Mouse (Mus musculus) midbrain, embryonic 13.5 days (tissue): ENCODE results near the gene Ap3s2. TPM values are rescaled to one million over a fixed set of nuclear protein-coding genes. Genes with fewer than 3 reads are reported as not detected.

Source experiments
- ATAC-seq: fragments of 200-750 bp; cut with Nextera tagmentation; 2 replicates; pipeline ENCODE4 v1.8.0; 2017; ENCODE audit warnings: mild to moderate bottlenecking, moderate TSS enrichment, moderate library complexity
- H3K27ac ChIP-seq: fragments of 300-500 bp; sonication (generic); 2 replicates; pipeline ENCODE4 v1.5.1; 2015; ENCODE audit warnings: inconsistent platforms, mild to moderate bottlenecking, moderate library complexity
- H3K27me3 ChIP-seq: fragments of 300-500 bp; sonication (generic); 2 replicates; pipeline ENCODE4 v1.6.1; 2015; ENCODE audit warnings: mild to moderate bottlenecking, inconsistent platforms
- H3K36me3 ChIP-seq: fragments of 300-500 bp; sonication (generic); 2 replicates; pipeline ENCODE4 v1.6.1; 2015; ENCODE audit warnings: mild to moderate bottlenecking, inconsistent platforms
- H3K4me1 ChIP-seq: fragments of 300-500 bp; sonication (generic); replicated peaks from 2 replicates; pipeline ENCODE4 v1.6.1; 2015; ENCODE audit warnings: inconsistent platforms
- H3K4me2 ChIP-seq: fragments of 300-500 bp; sonication (generic); replicated peaks from 2 replicates; pipeline ENCODE4 v1.6.1; 2015; ENCODE audit warnings: moderate library complexity, mild to moderate bottlenecking, inconsistent platforms
- H3K4me3 ChIP-seq: fragments of 300-500 bp; sonication (generic); replicated peaks from 2 replicates; pipeline ENCODE4 v1.5.1; 2015; ENCODE audit warnings: mild to moderate bottlenecking, inconsistent platforms
- H3K9ac ChIP-seq: fragments of 300-500 bp; sonication (generic); replicated peaks from 2 replicates; pipeline ENCODE4 v1.6.1; 2015; ENCODE audit warnings: mild to moderate bottlenecking, inconsistent platforms
- H3K9me3 ChIP-seq: fragments of 300-500 bp; sonication (generic); 2 replicates; pipeline ENCODE4 v1.6.1; 2016; ENCODE audit warnings: mild to moderate bottlenecking, inconsistent platforms
- WGBS: fragments of 180-500 bp; shearing (Covaris S2); methylation state at CpG from one replicate; pipeline ENCODE4 v1.1.7; 2015; 5-methylcytosine and 5-hydroxymethylcytosine counted together
- polyA plus RNA-seq: library from polyadenylated mRNA; unstranded; fragments of >200 nt; fragmentation: Nextera tagmentation; extraction: Ambion mirVana; gene quantifications from 2 replicates; pipeline ENCODE4 v1.2.1, GENCODE M21; 2015

Ap3s2 gene
- polyA plus RNA-seq, 1 experiment from 2014 or later: 51.8 TPM

- Histone ChIP-seq H3K27me3 (peaks cover 2% of the 10 kb centered on the region; the same call in 1 of the 2 replicates), H3K36me3 (no peaks in the 10 kb centered on the region), H3K9ac (no peak overlapping the region), H3K27ac (no peak overlapping the region), H3K9me3 (no peaks in the 10 kb centered on the region), H3K4me2 (no peak overlapping the region), H3K4me3 (no peak overlapping the region), H3K4me1 (no peaks in the 10 kb centered on the region)
- no peak for ATAC-seq
- WGBS: 76% methylated on average over 9 of the region's 9 CpGs
Measured at GRCm38 (mm10) chr7:79858956-79859630, 61.4 kb downstream of the Ap3s2 start.

DNA sequence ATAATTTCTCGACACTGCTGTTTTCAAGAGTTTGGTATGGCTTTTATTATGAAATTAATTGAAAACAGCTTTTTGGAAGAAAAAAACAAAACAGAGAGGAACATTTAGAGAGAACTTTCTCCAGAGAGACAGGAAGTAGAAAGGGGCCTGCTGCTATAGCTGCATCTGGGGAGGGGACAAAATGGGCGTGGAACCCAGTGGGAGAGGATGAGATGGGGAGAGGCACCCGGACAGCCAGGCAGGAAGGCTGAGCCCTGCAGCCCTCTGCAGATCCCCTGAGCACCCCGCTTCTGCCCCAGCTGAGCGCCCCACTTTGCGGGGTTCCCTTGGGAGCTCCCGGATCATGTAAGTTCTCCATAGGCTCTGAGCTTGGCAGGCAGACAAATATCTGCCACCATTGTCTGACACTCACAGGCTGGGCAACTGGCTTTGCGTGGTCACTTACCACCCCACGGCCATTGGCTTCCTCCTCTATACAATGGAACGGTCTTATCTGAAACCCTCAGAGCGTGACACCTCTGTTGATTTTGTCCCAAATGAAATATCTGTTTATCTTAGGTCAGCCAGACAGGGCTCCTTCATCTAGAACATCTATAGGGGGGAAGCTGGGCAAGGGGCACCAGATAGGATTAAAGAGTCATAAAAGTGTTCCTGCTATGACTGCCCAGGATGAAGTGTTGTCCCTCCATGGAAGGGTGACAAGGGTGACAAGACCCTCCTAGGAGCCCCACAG, 62.1 kb downstream of the Ap3s2 start:
- no peaks in the 10 kb centered on the region for H3K36me3 ChIP-seq
- H3K4me2 ChIP-seq: no peak overlapping the region
- H3K9ac ChIP-seq: no peak overlapping the region
- 66% methylated on average over 11 of the region's 11 CpGs for WGBS
- no peak overlapping the region for H3K4me3 ChIP-seq
- no peak for ATAC-seq
- no peaks in the 10 kb centered on the region for H3K9me3 ChIP-seq
- H3K4me1 ChIP-seq: no peaks in the 10 kb centered on the region
- H3K27me3 ChIP-seq: peaks cover 2% of the 10 kb centered on the region; the same call in 1 of the 2 replicates
- H3K27ac ChIP-seq: no peak overlapping the region

- 88% methylated on average over 4 of the region's 4 CpGs for WGBS
- no peaks in the 10 kb centered on the region for H3K36me3 ChIP-seq
Measured at GRCm38 (mm10) chr7:79856305-79856704, 64.1 kb downstream of the Ap3s2 start.

GRCm38 (mm10) chr7:79847456-79848451, 72.7 kb downstream of the Ap3s2 start:
- 12% methylated on average over 52 of the region's 53 CpGs for WGBS
- Histone ChIP-seq H3K27ac (no peak overlapping the region), H3K36me3 (no peaks in the 10 kb centered on the region), H3K4me1 (peaks cover 8% of the 10 kb centered on the region), H3K9ac (peak overlapping the region; percentile 48; the same call in 1 of the 2 replicates), H3K4me2 (peak overlapping the region; percentile 55), H3K4me3 (peak overlapping the region; percentile 34), H3K9me3 (no peaks in the 10 kb centered on the region), H3K27me3 (peaks cover 34% of the 10 kb centered on the region)
- ATAC-seq: no peak

More at GRCm38 (mm10) chr7:79856305-79856704, 64.1 kb downstream of the Ap3s2 start:
- H3K27me3 ChIP-seq: peaks cover 2% of the 10 kb centered on the region; the same call in 1 of the 2 replicates
- H3K9ac ChIP-seq: no peak overlapping the region
- no peaks in the 10 kb centered on the region for H3K9me3 ChIP-seq
- no peak overlapping the region for H3K4me2 ChIP-seq
- no peak overlapping the region for H3K4me3 ChIP-seq
- no peaks in the 10 kb centered on the region for H3K4me1 ChIP-seq
- no peak for ATAC-seq
- no peak overlapping the region for H3K27ac ChIP-seq

DNA sequence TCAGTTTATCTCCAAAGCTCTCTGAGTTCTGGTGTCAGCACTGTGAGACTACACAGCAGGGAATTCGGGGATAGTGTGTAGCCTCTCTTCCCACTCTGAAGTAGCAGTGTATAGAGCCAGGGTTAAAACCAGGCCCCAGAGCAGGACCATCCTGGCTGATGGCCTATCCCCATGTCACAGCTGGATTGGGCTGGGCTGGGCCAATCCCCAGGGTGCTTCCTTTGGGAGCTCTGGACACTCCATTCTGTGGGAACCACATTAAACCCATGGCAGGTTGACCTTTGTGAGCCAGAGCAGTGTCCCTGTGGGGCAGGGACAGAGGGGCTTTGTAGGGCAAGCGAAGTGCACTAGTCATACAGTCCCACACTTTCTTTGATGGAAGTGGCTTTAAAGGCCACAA, 74.1 kb downstream of the Ap3s2 start:
- Histone ChIP-seq H3K36me3 (no peaks in the 10 kb centered on the region), H3K9me3 (no peaks in the 10 kb centered on the region), H3K4me3 (no peak overlapping the region), H3K4me1 (peaks cover 8% of the 10 kb centered on the region), H3K27ac (no peak overlapping the region), H3K4me2 (no peak overlapping the region), H3K27me3 (peaks cover 34% of the 10 kb centered on the region), H3K9ac (no peak overlapping the region)
- 66% methylated on average over 2 of the region's 2 CpGs for WGBS
- ATAC-seq: no peak

DNA sequence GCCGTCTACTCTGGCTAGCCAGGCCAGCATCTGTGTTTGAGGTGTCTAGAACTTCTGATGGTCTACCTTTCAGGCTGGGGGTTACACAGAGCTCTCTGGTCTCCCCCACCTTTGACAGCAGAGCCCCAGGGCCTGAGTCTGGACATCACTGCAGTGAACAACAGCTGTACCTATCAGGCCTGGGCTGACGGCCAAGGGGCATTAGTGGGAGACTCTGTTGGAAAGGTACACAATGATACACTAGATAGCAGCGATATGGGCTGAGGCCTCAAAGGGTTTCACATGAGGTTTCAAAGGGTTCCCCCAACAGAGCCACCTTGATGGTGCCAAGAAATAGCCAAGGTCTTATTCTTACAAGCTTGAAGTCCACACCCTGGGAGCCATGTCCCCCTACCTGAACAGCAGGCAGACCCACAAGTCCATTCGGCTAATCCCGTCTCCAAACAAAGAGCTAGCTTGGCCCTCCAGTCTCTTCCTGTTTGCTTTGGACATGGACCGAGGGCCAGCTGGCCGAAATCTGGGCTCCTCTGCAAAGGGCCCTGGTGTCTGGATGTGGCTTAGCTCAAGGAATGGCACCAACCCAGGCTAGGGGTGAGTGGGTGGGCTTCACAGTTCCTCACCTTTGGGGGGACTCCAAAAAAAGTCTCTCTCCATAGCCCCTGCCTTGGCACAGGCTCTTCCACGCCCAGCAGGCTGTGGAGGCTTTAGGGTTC, 76.2 kb downstream of the Ap3s2 start:
- no peak for ATAC-seq

DNA sequence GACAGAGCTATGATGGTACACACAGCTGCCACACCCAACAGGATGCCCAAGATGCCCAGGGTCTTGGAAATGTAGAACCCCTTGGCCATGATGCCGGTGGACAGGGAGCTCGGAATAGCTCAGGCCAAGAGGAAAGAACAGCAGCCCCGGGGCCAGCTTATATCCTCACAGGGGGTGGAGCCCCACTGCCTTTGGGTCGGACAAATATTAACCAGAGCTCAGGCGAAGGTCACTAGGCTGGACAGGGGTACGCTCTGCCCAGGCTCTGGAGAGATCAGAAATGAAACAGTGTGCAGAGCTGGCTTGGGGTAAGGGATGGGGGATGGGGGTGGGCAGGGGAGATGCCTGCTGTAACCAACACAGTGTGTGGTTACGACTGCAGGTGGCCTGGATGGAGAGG, 78.3 kb downstream of the Ap3s2 start:
- peaks cover 10% of the 10 kb centered on the region for H3K27me3 ChIP-seq
- H3K9me3 ChIP-seq: no peaks in the 10 kb centered on the region
- no peak overlapping the region for H3K4me2 ChIP-seq
- H3K27ac ChIP-seq: no peak overlapping the region
- H3K4me1 ChIP-seq: no peaks in the 10 kb centered on the region
- no peak overlapping the region for H3K4me3 ChIP-seq
- ATAC-seq: no peak
- no peaks in the 10 kb centered on the region for H3K36me3 ChIP-seq
- H3K9ac ChIP-seq: no peak overlapping the region
- WGBS: 83% methylated on average over 7 of the region's 7 CpGs

More for the DNA sequence above, 76.2 kb downstream of the Ap3s2 start:
- Histone ChIP-seq H3K9ac (no peak overlapping the region), H3K9me3 (no peaks in the 10 kb centered on the region), H3K4me3 (no peak overlapping the region), H3K4me1 (peaks cover 8% of the 10 kb centered on the region), H3K36me3 (no peaks in the 10 kb centered on the region), H3K27ac (no peak overlapping the region), H3K27me3 (peaks cover 28% of the 10 kb centered on the region), H3K4me2 (no peak overlapping the region)
- WGBS: 73% methylated on average over 8 of the region's 8 CpGs

- no peaks in the 10 kb centered on the region for H3K27me3 ChIP-seq
- WGBS: 81% methylated on average over 2 of the region's 2 CpGs
- no peaks in the 10 kb centered on the region for H3K36me3 ChIP-seq
- H3K4me2 ChIP-seq: no peak overlapping the region
- H3K9ac ChIP-seq: no peak overlapping the region
- H3K9me3 ChIP-seq: no peaks in the 10 kb centered on the region
- H3K4me3 ChIP-seq: no peak overlapping the region
- no peaks in the 10 kb centered on the region for H3K4me1 ChIP-seq
- no peak for ATAC-seq
- no peak overlapping the region for H3K27ac ChIP-seq
Measured at GRCm38 (mm10) chr7:79837247-79837646, 83.2 kb downstream of the Ap3s2 start.

DNA sequence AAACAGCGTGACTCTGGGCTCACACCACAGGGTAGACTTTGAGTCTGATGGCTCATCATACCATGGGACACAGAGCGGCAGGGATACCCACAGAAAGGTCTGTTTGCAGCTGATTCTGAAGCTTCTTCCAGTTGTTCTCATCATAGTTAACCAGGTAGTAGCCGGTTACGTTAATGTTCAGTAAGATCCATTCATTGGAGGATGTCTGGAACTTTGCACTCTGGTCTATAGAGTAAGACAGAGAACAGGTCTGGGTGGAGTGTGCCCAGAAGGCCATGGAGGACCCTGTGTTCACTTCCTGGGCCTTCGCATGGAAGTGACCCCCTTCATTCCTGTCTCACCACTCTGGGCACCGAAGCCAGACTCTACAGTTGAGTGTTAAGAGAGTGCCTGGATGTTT, 85.3 kb downstream of the Ap3s2 start:
- Histone ChIP-seq H3K4me2 (no peak overlapping the region), H3K27me3 (no peaks in the 10 kb centered on the region), H3K36me3 (no peaks in the 10 kb centered on the region), H3K9me3 (no peaks in the 10 kb centered on the region), H3K27ac (no peak overlapping the region), H3K9ac (no peak overlapping the region), H3K4me1 (no peaks in the 10 kb centered on the region), H3K4me3 (no peak overlapping the region)
- 96% methylated on average over 6 of the region's 6 CpGs for WGBS
- no peak for ATAC-seq

DNA sequence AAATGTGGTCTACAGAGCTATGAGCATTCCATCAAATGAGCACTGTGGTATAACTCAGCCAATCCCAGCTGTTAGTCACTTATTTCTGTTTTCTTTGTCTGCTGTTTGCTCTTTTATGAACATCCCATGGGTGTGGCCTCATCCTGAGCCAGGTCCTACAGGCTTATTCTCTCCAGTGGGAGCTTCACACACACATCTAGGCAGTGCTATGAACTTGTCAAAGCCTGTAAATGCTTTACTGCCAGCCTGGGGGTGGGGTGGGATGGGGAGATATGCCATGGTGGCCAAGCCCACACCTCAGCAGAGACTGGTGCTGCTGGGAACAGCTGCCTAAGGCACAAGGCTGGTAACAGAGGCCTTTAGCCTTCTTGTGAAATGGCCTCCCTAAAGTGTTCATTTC, 87.5 kb downstream of the Ap3s2 start:
- H3K36me3 ChIP-seq: no peaks in the 10 kb centered on the region
- no peak overlapping the region for H3K27ac ChIP-seq
- ATAC-seq: no peak
- H3K4me3 ChIP-seq: no peak overlapping the region
- H3K9ac ChIP-seq: no peak overlapping the region
- no peak overlapping the region for H3K4me2 ChIP-seq
- H3K9me3 ChIP-seq: no peaks in the 10 kb centered on the region
- no peaks in the 10 kb centered on the region for H3K4me1 ChIP-seq
- H3K27me3 ChIP-seq: no peaks in the 10 kb centered on the region

DNA sequence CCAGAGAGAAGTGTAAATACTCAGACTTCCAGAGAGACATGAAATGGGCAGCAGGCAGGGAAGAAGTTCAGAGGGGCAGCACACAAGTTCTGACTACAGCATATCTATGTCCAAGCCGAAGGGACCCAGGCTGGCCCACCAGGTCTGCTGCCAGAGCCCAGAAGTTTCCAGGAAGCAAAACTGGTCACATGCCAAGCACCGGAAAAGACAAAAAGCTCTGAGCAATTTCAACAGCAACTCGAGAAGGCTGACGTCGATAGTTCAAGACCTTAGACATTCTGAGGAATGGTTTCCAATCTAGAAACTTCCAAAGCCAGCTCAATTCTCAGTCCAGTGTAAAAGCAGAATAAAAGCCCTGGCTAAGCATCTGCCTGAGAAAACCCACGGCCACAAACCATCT, 88.9 kb downstream of the Ap3s2 start:
- 87% methylated on average over 6 of the region's 6 CpGs for WGBS
- ATAC-seq: no peak

More for the DNA sequence above, 88.9 kb downstream of the Ap3s2 start:
- no peaks in the 10 kb centered on the region for H3K36me3 ChIP-seq
- no peak overlapping the region for H3K4me3 ChIP-seq
- H3K27me3 ChIP-seq: no peaks in the 10 kb centered on the region
- no peaks in the 10 kb centered on the region for H3K9me3 ChIP-seq
- H3K4me2 ChIP-seq: no peak overlapping the region
- no peak overlapping the region for H3K27ac ChIP-seq
- no peak overlapping the region for H3K9ac ChIP-seq
- no peaks in the 10 kb centered on the region for H3K4me1 ChIP-seq
